Mouse (Mus musculus) E14TG2a.4 (cell line): ENCODE measurements around the gene Thada.
A peak's percentile ranks its signal among the peaks of the same experiment; 100 is the strongest.

Source experiments
- H3K27me3 ChIP-seq: 2 replicates; pipeline ENCODE4 v1.6.1; 2014; ENCODE audit warnings: low read length, control low read depth; ENCODE audit not compliant: insufficient read depth
- H3K36me3 ChIP-seq: 2 replicates; pipeline ENCODE4 v1.6.1; 2014; ENCODE audit warnings: low read length, control low read depth; ENCODE audit not compliant: insufficient read depth
- H3K4me1 ChIP-seq: replicated peaks from 2 replicates; pipeline ENCODE4 v1.6.1; 2014; ENCODE audit warnings: low read depth, low read length, control low read depth
- H3K4me3 ChIP-seq: replicated peaks from 2 replicates; pipeline ENCODE4 v1.5.1; 2014; ENCODE audit warnings: mild to moderate bottlenecking, low read length
- H3K9me3 ChIP-seq: 2 replicates; pipeline ENCODE4 v1.6.1; 2014; ENCODE audit warnings: low read length, control low read depth
- CTCF ChIP-seq: conservative IDR thresholded peaks from 2 replicates; pipeline ENCODE4 v1.5.1; 2014; ENCODE audit warnings: low read length
- NANOG ChIP-seq: IDR thresholded peaks from 2 replicates; pipeline ENCODE4 v1.6.1; 2014; ENCODE audit warnings: borderline replicate concordance, low read length, mixed read lengths
- POU5F1 ChIP-seq: IDR thresholded peaks from 2 replicates; pipeline ENCODE4 v1.6.1; 2014; ENCODE audit warnings: low read length, borderline replicate concordance

Gene Thada

GRCm38 (mm10) chr17:84158891-84159290, 307.1 kb downstream of the Thada start:
- Histone ChIP-seq H3K36me3 (no peaks in the 10 kb centered on the region), H3K4me3 (no peak overlapping the region), H3K4me1 (peaks cover 58% of the 10 kb centered on the region), H3K27me3 (peaks cover 60% of the 10 kb centered on the region), H3K9me3 (no peaks in the 10 kb centered on the region)
- TF ChIP-seq NANOG (no peak), POU5F1 (no peak), CTCF (no peak)

GRCm38 (mm10) chr17:84158461-84158795, 307.6 kb downstream of the Thada start:
- TF ChIP-seq CTCF (no peak), NANOG (no peak), POU5F1 (no peak)
- H3K9me3 ChIP-seq: no peaks in the 10 kb centered on the region
- peaks cover 58% of the 10 kb centered on the region for H3K4me1 ChIP-seq
- H3K4me3 ChIP-seq: no peak overlapping the region
- H3K27me3 ChIP-seq: peaks cover 64% of the 10 kb centered on the region
- no peaks in the 10 kb centered on the region for H3K36me3 ChIP-seq

GRCm38 (mm10) chr17:84157743-84158460, 308.1 kb downstream of the Thada start:
- Histone ChIP-seq H3K4me3 (no peak overlapping the region), H3K36me3 (no peaks in the 10 kb centered on the region), H3K9me3 (no peaks in the 10 kb centered on the region), H3K4me1 (peaks cover 59% of the 10 kb centered on the region), H3K27me3 (peaks cover 68% of the 10 kb centered on the region)
- TF ChIP-seq CTCF (no peak), NANOG (no peak), POU5F1 (no peak)

GRCm38 (mm10) chr17:84156748-84157742, 309.0 kb downstream of the Thada start:
- peaks cover 68% of the 10 kb centered on the region for H3K4me1 ChIP-seq
- TF ChIP-seq NANOG (no peak), POU5F1 (no peak), CTCF (no peak)
- no peak overlapping the region for H3K4me3 ChIP-seq
- H3K9me3 ChIP-seq: no peaks in the 10 kb centered on the region
- peaks cover 76% of the 10 kb centered on the region for H3K27me3 ChIP-seq
- no peaks in the 10 kb centered on the region for H3K36me3 ChIP-seq

GRCm38 (mm10) chr17:84156227-84156573, 309.8 kb downstream of the Thada start:
- TF ChIP-seq POU5F1 (no peak), NANOG (no peak), CTCF (no peak)
- no peaks in the 10 kb centered on the region for H3K36me3 ChIP-seq
- H3K9me3 ChIP-seq: no peaks in the 10 kb centered on the region
- peaks cover 85% of the 10 kb centered on the region for H3K27me3 ChIP-seq
- H3K4me1 ChIP-seq: peaks cover 68% of the 10 kb centered on the region
- H3K4me3 ChIP-seq: 0 out of 2 replicates have a peak overlapping the region, but pooled peaks have one; percentile 7

GRCm38 (mm10) chr17:84155516-84156226, 310.3 kb downstream of the Thada start:
- H3K9me3 ChIP-seq: no peaks in the 10 kb centered on the region
- TF ChIP-seq NANOG (no peak), CTCF (no peak), POU5F1 (no peak)
- peaks cover 87% of the 10 kb centered on the region for H3K27me3 ChIP-seq
- H3K4me1 ChIP-seq: peaks cover 63% of the 10 kb centered on the region
- no peaks in the 10 kb centered on the region for H3K36me3 ChIP-seq
- 0 out of 2 replicates have a peak overlapping the region, but pooled peaks have one; percentile 7 for H3K4me3 ChIP-seq

GRCm38 (mm10) chr17:84155029-84155338, 311.0 kb downstream of the Thada start:
- peaks cover 61% of the 10 kb centered on the region for H3K4me1 ChIP-seq
- no peak overlapping the region for H3K4me3 ChIP-seq
- TF ChIP-seq NANOG (no peak), CTCF (no peak), POU5F1 (no peak)
- H3K9me3 ChIP-seq: no peaks in the 10 kb centered on the region
- H3K36me3 ChIP-seq: no peaks in the 10 kb centered on the region
- peaks cover 88% of the 10 kb centered on the region for H3K27me3 ChIP-seq

- no peak for TF ChIP-seq NANOG
- no peak for TF ChIP-seq CTCF
- TF ChIP-seq POU5F1: no peak
- peaks cover 65% of the 10 kb centered on the region for H3K4me1 ChIP-seq
- no peak overlapping the region for H3K4me3 ChIP-seq
- peaks cover 85% of the 10 kb centered on the region for H3K27me3 ChIP-seq
- H3K9me3 ChIP-seq: no peaks in the 10 kb centered on the region
- no peaks in the 10 kb centered on the region for H3K36me3 ChIP-seq
Measured at GRCm38 (mm10) chr17:84154302-84155028, 311.5 kb downstream of the Thada start.
